Mouse (Mus musculus): ENCODE measurements around the gene Elmo1. TPM values are rescaled to one million over a fixed set of nuclear protein-coding genes. Genes with fewer than 3 reads are reported as not detected.

Gene Elmo1
- total and polyA plus RNA-seq, 2 experiments from 2014 or later: 35.2 to 36.4 TPM

GRCm38 (mm10) chr13:20464161-20464560 lies 373.8 kb downstream of the Elmo1 start:
- H3K4me2 ChIP-seq (ENCODE audit: low read depth, low read length, poor library complexity, severe bottlenecking): no peak overlapping the region
- DNase-seq (ENCODE audit: low spot score) (no peak), ATAC-seq (ENCODE audit: low FRiP score) (no peak)
- no peaks in the 10 kb centered on the region for H3K9me3 ChIP-seq (ENCODE audit: low read length)
- H3K4me3 ChIP-seq (ENCODE audit: low read depth, low read length): no peak overlapping the region
- TF ChIP-seq CTCF (IDR thresholded peaks at IDR 0.05): no peak
- H3K36me3 ChIP-seq (ENCODE audit: insufficient read depth, low read length): no peaks in the 10 kb centered on the region
- no peaks in the 10 kb centered on the region for H3K4me1 ChIP-seq (ENCODE audit: insufficient read depth, low read length)
- H3K9ac ChIP-seq (replicated peaks; ENCODE audit: low read length, poor library complexity, severe bottlenecking): no peak overlapping the region
- no peaks in the 10 kb centered on the region for H3K27me3 ChIP-seq (ENCODE audit: insufficient read depth, low read length)
- no peak overlapping the region for H3K27ac ChIP-seq (ENCODE audit: low read depth, low read length)

- no peak overlapping the region for H3K4me3 ChIP-seq (ENCODE audit: low read depth, low read length)
- WGBS: 100% methylated on average over 1 of the region's 1 CpGs
- no peaks in the 10 kb centered on the region for H3K36me3 ChIP-seq (ENCODE audit: insufficient read depth, low read length)
- no peak for TF ChIP-seq CTCF (IDR thresholded peaks at IDR 0.05)
- no peaks in the 10 kb centered on the region for H3K27me3 ChIP-seq (ENCODE audit: insufficient read depth, low read length)
- DNase-seq (ENCODE audit: low spot score) (no peak), ATAC-seq (ENCODE audit: low FRiP score) (no peak)
- H3K27ac ChIP-seq (ENCODE audit: low read depth, low read length): no peak overlapping the region
- no peak overlapping the region for H3K4me2 ChIP-seq (ENCODE audit: low read depth, low read length, poor library complexity, severe bottlenecking)
- H3K9ac ChIP-seq (replicated peaks; ENCODE audit: low read length, poor library complexity, severe bottlenecking): no peak overlapping the region
- no peaks in the 10 kb centered on the region for H3K4me1 ChIP-seq (ENCODE audit: insufficient read depth, low read length)
- H3K9me3 ChIP-seq (ENCODE audit: low read length): no peaks in the 10 kb centered on the region
Observed at GRCm38 (mm10) chr13:20467381-20467780, 377.0 kb downstream of the Elmo1 start.

- WGBS: under 1% methylated on average over 6 of the region's 6 CpGs
- peak; percentile 97 for TF ChIP-seq CTCF (IDR thresholded peaks at IDR 0.05)
- Histone ChIP-seq H3K4me1 (ENCODE audit: insufficient read depth, low read length) (peaks cover 10% of the 10 kb centered on the region), H3K4me2 (ENCODE audit: low read depth, low read length, poor library complexity, severe bottlenecking) (peak overlapping the region; percentile 71), H3K36me3 (ENCODE audit: insufficient read depth, low read length) (no peaks in the 10 kb centered on the region), H3K9ac (replicated peaks; ENCODE audit: low read length, poor library complexity, severe bottlenecking) (peak overlapping the region; percentile 54; the same call in 1 of the 2 replicates), H3K4me3 (ENCODE audit: low read depth, low read length) (peak overlapping the region; percentile 48), H3K27me3 (ENCODE audit: insufficient read depth, low read length) (no peaks in the 10 kb centered on the region), H3K9me3 (ENCODE audit: low read length) (no peaks in the 10 kb centered on the region), H3K27ac (ENCODE audit: low read depth, low read length) (peak overlapping the region; percentile 78)
- ATAC-seq (ENCODE audit: low FRiP score): peak; percentile 73
- DNase-seq (ENCODE audit: low spot score): peak; percentile 90
Observed at GRCm38 (mm10) chr13:20471732-20472131, 381.3 kb downstream of the Elmo1 start.

- Histone ChIP-seq H3K9ac (replicated peaks; ENCODE audit: low read length, poor library complexity, severe bottlenecking) (peak overlapping the region; percentile 54), H3K36me3 (ENCODE audit: insufficient read depth, low read length) (no peaks in the 10 kb centered on the region), H3K9me3 (ENCODE audit: low read length) (no peaks in the 10 kb centered on the region), H3K4me3 (ENCODE audit: low read depth, low read length) (peak overlapping the region; percentile 48), H3K27ac (ENCODE audit: low read depth, low read length) (peak overlapping the region; percentile 78), H3K27me3 (ENCODE audit: insufficient read depth, low read length) (no peaks in the 10 kb centered on the region), H3K4me1 (ENCODE audit: insufficient read depth, low read length) (peaks cover 12% of the 10 kb centered on the region), H3K4me2 (ENCODE audit: low read depth, low read length, poor library complexity, severe bottlenecking) (peak overlapping the region; percentile 71)
- ATAC-seq (ENCODE audit: low FRiP score) (peak; percentile 84), DNase-seq (ENCODE audit: low spot score) (peak; percentile 89)
- TF ChIP-seq CTCF (IDR thresholded peaks at IDR 0.05): no peak
- 9% methylated on average over 10 of the region's 10 CpGs for WGBS
Observed at GRCm38 (mm10) chr13:20472301-20472831, 382.0 kb downstream of the Elmo1 start.

GRCm38 (mm10) chr13:20472891-20473539 lies 382.6 kb downstream of the Elmo1 start:
- peaks cover 12% of the 10 kb centered on the region for H3K4me1 ChIP-seq (ENCODE audit: insufficient read depth, low read length)
- no peaks in the 10 kb centered on the region for H3K36me3 ChIP-seq (ENCODE audit: insufficient read depth, low read length)
- H3K27ac ChIP-seq (ENCODE audit: low read depth, low read length): peak overlapping the region; percentile 78
- H3K9me3 ChIP-seq (ENCODE audit: low read length): no peaks in the 10 kb centered on the region
- H3K4me2 ChIP-seq (ENCODE audit: low read depth, low read length, poor library complexity, severe bottlenecking): peak overlapping the region; percentile 71
- ATAC-seq (ENCODE audit: low FRiP score): peak; percentile 87
- H3K4me3 ChIP-seq (ENCODE audit: low read depth, low read length): peak overlapping the region; percentile 48
- TF ChIP-seq CTCF (IDR thresholded peaks at IDR 0.05): no peak
- peak; percentile 90 for DNase-seq (ENCODE audit: low spot score)
- 13% methylated on average over 15 of the region's 15 CpGs for WGBS
- no peaks in the 10 kb centered on the region for H3K27me3 ChIP-seq (ENCODE audit: insufficient read depth, low read length)
- peak overlapping the region; percentile 54 for H3K9ac ChIP-seq (replicated peaks; ENCODE audit: low read length, poor library complexity, severe bottlenecking)

- Histone ChIP-seq H3K4me1 (ENCODE audit: insufficient read depth, low read length) (peaks cover 12% of the 10 kb centered on the region), H3K27ac (ENCODE audit: low read depth, low read length) (peak overlapping the region; percentile 78), H3K36me3 (ENCODE audit: insufficient read depth, low read length) (no peaks in the 10 kb centered on the region), H3K9ac (replicated peaks; ENCODE audit: low read length, poor library complexity, severe bottlenecking) (peak overlapping the region; percentile 54), H3K4me2 (ENCODE audit: low read depth, low read length, poor library complexity, severe bottlenecking) (peak overlapping the region; percentile 71), H3K27me3 (ENCODE audit: insufficient read depth, low read length) (no peaks in the 10 kb centered on the region), H3K9me3 (ENCODE audit: low read length) (no peaks in the 10 kb centered on the region), H3K4me3 (ENCODE audit: low read depth, low read length) (peak overlapping the region; percentile 48)
- no peak for TF ChIP-seq CTCF (IDR thresholded peaks at IDR 0.05)
- DNase-seq (ENCODE audit: low spot score): peak; percentile 39
- WGBS: 20% methylated on average over 7 of the region's 7 CpGs
- no peak for ATAC-seq (ENCODE audit: low FRiP score)
Observed at GRCm38 (mm10) chr13:20473641-20474078, 383.3 kb downstream of the Elmo1 start.
